Mouse (Mus musculus): Measurements from ENCODE around the gene Gm36028.

DNA sequence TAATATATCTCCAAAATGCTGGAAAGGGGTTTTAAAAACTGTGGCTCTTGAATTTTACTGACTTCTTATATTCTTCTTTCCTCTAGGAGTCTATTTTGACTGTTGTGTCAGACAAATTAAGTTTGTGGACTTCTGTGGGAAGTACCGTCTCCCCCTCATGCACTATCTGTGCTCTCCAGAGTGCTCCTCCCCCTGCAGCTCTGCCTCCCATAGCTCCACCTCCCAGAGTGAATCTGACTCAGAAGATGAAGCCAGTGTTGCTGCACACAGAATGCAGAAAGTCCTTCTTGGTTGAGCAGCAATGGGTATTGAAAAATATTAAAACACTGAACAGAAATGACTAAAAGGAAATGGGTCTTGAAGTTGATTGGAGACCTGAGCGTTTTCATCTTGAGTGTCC lies 20.2 kb upstream of the Gm36028 start:
- no peak for TF ChIP-seq CTCF (IDR thresholded peaks at IDR 0.05; ENCODE audit: low read depth, low read length)
- no peak for TF ChIP-seq POLR2A (IDR thresholded peaks at IDR 0.05; ENCODE audit: borderline replicate concordance, low read depth, low read length)
